Mouse (Mus musculus) megakaryocyte-erythroid progenitor cell, adult 5-6 weeks (primary cell): ENCODE results near the gene Itgb2. TPM values are rescaled to one million over a fixed set of nuclear protein-coding genes. Genes with fewer than 3 reads are reported as not detected.
A peak's percentile ranks its signal among the peaks of the same experiment; 100 is the strongest.

Experiments
- ATAC-seq: replicated peaks from 2 replicates; pipeline ENCODE4 v1.8.0; 2016; ENCODE audit warnings: mild to moderate bottlenecking, inconsistent platforms; ENCODE audit not compliant: severe bottlenecking, poor library complexity, low FRiP score, low TSS enrichment
- total RNA-seq, 2 experiments: library from RNA; stranded (forward) in 1 of 2; stranded (reverse) in 1 of 2; fragments of 200-1000, 215-1000 nt in 1 of 2; fragments of >200 nt in 1 of 2; fragmentation: Nextera tagmentation in 1 of 2; gene quantifications; 2 replicates each; pipeline ENCODE4 v1.2.3; 2014 to 2017

Gene Itgb2
- total RNA-seq, 2 experiments from 2014 or later, result 10.4 to 13.2 TPM

DNA sequence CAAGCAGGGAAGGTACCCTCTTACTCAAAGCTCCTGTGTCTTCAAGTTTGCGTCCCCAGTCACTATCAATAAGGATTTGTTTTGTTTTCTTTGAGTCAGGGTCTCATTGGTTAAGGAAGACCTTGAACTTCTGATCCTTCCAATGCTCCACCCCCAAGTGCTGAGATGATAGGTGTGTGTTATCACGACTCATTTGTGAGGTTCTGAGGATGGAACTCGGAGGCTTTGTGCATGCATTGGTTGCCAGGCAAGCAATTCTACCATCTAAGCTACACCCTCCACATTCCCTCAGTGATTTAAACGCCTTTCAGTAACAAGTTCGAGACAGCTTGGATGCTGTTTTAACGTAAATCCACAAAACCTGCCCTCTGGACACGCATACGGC is 51.0 kb downstream of the Itgb2 start:
- no peak for ATAC-seq

DNA sequence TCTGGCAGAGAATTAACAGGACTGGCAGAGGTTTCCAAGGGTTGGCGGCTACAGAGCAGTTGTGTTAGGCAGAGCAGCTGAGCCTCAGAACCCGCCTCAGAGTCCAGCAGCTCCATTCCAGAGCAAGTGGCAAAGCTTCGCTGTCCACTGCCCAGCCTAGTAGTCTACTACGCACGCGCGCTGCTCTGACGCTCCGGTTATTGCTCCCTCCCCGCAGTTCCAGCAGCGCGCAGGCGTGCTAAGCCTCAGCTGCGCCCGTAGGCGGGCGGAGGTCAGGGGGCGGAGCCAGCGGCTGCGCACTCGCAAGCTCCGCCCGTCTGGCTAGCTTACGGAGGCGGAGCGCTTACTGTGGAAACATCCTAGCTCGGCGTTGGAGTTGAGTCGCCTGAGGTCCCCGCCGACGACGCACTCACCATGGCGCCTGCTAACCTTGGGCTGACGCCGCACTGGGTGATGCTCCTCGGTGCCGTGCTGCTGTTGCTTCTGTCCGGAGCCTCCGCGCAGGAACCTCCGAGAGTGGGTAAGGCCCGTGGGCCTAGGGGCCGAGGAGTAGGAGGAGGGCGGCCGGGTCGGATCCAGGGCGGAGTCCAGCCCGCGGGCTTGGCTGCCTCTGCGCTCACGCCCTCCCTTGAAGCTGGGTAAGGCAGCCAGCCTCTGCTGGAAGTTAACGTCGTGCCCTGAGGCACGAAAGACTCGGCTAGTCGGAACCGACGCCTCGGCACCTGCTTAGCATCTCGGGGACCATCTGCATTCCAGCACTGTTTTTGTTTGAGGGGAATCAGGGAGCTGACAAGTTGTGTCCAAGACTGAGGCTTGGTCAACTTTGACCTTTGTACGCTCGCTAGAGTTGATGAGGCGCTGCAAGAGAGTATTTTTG is 51.6 kb downstream of the Itgb2 start, which contains the start of gene Pttg1ip:
Gene Pttg1ip (plus strand): TSS at position 313 of the 877 bp plus-strand sequence.
- peak; percentile 84 for ATAC-seq

DNA sequence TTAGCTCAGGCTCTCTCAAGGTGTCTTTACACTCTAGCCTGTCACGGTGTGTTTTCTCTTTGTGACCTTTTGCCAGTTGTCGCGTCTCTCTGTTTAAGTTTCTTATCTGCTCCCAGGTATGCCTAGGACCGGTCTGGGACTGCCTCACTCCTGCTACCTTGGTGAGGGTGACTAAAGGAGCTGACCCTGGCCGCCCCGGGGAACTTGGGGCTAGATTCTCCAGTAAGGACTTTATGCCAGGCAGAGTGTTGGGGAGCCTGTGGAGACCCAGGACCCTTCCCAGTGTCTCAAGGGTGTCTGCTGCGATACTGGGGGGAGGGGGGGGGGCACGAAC is 52.2 kb downstream of the Itgb2 start:
- 0 out of 2 replicates have a peak, but pooled peaks have one; percentile 0 for ATAC-seq

DNA sequence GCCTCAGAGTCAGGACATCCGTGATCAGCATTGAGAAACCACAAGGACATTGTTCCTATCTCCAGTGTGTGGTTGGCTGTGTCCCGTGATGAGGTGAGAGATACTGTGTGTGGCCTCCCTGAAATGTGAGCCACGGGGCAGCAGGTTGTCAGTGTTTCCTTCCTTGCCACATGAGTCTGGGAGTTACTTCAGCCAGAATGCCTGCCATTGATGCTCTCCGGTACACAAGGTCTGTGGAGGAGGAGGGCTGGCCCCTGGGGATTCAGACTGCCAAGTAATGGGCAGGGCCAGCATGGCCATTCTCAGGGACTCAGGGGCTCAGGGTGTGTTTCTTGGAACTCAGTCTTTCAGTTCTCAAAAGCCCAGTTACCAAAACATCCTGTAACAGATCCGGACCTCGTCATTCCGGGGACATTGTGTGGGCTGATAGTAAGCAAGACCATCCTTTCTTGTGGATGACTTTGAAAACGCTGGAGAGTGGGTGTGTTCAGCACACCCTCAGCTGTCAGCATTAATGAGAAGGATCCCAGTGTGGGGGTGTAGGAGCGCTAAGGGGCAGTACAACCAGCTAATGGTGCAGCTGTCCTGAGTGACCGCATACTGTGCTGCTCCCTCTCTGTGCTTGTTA is 53.9 kb downstream of the Itgb2 start:
- peak; percentile 65 for ATAC-seq

DNA sequence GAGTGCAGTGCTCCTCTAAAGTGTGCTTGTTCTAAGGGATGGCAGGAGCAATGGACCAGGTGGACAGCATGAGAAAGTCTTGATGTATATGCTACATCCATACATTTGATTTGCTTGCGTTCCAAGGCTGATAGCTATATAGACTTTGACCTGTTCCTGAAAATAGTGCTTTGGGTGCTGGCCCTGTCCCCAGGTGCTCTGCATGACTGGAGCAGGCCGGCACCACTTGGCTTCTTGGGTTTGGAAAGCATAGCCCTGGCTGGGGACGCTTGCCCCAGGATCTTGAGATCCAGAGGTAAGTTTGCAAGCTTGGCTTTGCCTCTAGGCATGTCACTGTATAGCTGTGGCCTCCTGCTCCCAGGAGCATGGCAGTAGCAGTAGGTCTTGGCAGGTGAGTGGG is 56.6 kb downstream of the Itgb2 start:
- no peak for ATAC-seq

DNA sequence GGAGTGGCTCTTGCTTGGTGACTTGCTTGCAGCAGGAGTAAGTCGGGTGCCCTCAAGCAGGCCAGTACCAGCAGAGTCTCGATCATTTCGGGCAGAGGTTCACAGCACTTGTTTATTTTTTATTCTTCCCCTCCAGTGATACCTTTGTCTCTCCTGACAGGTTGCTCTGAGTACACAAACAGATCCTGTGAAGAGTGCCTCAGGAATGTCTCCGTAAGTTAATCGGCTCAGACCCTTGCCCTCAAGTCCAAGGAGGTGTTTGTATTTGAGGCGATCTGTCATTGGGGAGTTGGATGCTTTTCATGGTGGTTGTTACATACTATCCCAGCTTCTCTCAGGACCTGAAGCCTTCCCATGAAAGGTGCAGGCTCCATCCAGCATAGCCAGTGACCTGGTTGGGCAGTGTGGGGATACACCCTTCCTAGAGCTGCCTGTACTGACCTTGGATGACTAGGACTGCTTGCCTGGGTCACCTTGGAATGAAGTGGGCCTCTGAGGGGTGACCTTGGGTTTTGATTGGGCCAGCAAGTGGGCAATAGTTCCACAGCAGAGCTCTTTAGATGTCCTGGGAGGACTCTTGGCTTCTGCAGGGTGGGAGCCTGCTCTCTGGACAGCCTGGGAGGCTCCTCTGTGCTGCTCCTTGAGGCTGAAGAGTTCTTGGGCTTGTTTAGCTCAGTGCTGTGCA is 57.2 kb downstream of the Itgb2 start:
- no peak for ATAC-seq

DNA sequence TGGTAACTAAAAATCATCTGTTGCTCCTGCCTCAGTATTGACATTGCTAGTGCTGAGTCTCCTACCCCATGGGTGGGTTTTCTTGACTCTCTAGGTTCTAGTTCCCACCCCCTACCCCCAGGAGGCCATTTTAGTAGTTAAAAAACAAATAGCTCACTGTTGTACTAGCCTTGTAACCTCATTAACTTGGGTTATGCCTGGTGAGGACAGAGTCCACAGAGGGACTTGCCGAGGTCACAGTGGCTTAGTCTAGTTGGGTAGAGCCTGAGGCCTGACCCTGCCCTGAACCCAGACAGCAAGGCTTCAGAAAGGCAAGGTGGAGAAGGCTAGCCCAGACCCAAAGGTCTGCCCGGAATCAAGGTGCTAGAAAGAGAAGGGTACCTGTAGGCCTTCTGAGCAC is 58.0 kb downstream of the Itgb2 start:
- ATAC-seq, result no peak

DNA sequence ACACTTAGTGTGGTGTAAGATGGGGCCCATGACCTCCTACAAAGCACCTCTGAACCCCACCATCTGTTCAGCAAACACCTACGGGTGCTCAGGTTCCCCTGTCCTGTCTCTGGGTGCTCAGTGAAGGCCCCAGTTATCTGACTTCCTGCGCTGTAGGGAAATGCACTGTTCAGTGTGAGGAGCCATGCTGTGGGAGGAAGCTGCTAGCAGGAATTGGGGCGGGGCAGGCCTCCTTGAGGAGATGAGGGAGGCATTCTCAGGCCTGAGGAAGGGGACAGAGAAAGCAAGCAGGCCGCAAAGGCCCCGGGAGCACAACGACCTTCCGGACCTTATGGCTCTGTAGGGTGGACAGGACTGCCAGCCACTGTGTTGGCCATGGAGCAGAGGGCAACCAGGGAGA is 59.1 kb downstream of the Itgb2 start:
- ATAC-seq, result no peak

DNA sequence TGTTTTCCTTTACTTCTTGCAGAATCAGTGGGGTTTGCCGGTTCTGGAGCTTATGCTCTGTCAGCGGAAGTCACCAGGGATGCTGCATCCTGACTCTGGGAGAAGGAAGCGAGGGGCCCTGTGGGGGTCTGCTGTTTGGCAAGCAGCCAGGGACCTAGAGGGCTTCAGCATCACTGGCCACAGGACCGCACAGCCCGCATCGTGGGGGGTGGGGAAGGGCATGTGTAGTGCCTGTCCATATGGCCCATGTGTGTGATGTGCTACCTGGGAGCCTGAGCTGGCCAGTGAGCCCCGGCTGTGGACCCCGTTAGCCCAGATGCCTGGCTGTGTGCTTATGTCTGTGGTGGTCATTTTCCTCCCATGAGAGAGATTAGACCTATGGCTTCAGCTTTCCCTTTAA is 59.7 kb downstream of the Itgb2 start:
- ATAC-seq, result no peak

DNA sequence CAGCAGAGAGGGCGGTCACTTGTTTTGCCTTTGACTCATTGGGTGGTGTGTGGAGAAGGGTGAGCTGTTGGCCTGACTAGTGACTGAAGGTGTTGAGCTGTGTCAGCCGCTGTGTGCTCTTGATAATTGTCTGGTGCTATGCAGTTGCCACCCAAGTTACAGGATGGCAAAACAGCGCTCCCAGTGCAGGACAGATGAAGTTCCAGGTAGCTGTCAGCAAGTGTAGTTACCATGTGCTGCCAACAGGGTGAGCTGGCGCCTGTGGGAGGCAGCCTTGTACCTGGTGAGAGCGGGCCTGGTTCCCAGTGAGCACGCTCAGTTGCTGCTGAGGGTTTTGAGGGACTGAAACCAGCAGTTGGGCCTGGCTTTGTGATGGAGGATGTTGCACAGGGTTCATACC is 60.8 kb downstream of the Itgb2 start:
- ATAC-seq, result peak; percentile 92

DNA sequence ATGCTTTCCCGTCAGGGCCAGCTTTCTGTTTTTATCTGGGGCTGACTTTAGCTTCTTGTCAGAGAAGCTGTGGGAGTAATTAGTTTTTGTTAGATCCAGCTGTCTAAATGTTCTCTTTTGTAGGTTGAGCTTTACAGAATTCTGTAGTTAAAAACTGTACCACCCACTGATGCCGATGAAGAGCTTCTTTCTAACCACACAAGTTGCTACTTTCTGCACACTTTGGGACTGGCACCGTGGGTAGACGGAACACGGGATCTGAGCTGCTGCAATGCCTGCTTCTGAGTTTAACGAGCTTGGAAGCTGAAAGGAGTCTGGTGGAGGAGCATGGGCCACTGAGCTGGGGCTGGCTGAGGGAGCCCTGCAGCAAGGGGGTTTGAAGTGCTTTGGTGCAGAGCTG is 61.5 kb downstream of the Itgb2 start:
- no peak for ATAC-seq

DNA sequence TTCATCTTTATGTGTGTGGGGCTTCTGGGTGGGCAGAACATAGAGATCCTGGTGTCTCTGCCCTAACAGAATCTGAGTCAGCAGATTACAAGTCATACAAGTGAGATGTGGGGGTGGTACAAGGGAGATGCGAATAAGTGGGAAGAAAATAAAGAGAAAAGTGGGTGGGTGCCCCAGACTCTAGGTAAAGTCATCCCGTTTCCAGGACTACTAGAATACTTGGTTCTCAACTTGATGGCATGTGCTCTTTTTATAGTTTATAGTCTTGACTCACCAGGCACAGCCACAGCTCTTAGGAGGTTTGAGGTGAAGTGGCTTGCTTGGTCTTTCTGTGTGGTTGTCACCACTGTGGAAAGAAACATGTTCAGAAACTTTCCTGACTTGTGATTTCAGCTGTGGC is 66.0 kb downstream of the Itgb2 start:
- ATAC-seq, result no peak

DNA sequence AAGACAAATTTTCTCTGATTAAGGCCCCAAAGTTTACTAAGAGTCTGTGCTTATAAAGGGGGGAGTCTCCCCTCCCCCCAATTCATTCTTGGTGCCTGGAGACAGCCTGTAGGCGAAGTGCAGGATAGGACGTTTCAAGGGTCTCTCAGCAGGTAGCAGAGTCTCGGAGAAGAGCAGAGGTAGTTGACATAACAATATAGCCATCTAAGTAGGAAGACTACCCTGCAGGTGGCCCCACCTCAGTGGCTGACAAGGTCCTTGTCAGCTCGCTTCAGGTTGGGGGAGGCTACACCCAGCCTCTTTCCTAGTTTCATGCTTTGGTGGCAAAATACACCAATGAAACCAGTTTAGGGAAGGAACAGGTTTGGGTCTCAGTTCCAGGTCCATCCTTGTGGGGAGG is 73.0 kb downstream of the Itgb2 start:
- no peak for ATAC-seq

DNA sequence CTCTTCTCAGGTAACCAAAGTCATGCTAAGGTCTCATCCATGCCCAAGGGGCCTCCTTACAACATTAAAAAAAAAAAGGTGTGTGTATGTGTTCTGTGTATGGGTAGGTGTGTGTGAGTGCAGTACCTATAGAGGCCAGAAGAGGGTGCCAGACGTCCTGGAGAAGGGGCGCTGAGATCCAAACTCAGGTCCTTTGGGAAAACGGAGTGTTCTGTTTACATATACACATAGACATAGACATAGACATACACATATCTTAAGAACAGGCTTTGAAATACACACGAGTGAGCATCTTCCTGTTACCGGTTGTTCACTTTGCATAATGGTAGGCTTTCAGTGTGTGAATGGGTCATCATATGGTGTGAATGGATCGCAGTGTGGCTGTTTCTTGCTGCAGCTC is 74.1 kb downstream of the Itgb2 start:
- ATAC-seq, result no peak

DNA sequence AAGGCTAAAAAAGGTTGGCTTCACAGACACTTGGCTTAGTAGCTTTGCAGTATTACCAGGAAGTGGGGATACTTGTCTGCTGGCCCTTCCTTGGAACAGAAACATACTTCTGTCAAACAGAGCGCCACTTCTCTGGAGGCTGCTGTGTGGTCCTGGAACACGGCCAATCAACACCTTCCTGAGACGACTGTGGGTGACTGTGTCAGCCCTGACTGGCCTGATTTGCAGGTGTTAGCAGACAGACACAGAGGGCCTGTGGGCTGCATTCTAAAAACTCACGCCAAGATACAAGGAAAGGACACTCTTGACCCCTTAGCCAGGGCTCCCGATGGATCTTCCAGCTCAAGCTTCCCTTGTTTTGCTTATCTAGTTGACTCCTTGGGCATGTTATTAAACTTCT is 74.9 kb downstream of the Itgb2 start:
- no peak for ATAC-seq

DNA sequence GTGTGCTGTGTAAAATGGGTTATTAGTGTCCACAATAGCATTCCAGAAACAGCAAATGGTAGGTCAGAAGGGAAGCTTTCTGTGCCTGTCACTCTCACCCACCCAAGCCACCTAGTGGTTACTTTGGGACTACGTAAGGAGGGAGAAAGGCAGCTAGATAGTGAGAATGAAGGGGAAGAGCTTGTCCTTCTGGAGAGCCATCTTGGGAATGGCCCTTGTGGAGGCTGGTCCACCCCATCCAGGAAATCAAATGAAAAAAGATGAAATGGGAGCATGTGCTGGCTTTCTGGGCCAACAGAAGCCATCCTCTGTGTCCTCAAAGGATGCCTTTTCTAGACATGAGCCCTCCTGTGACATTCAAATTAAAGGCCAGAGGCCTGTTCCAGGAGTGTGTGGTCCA is 75.3 kb downstream of the Itgb2 start:
- ATAC-seq, result peak; percentile 54

DNA sequence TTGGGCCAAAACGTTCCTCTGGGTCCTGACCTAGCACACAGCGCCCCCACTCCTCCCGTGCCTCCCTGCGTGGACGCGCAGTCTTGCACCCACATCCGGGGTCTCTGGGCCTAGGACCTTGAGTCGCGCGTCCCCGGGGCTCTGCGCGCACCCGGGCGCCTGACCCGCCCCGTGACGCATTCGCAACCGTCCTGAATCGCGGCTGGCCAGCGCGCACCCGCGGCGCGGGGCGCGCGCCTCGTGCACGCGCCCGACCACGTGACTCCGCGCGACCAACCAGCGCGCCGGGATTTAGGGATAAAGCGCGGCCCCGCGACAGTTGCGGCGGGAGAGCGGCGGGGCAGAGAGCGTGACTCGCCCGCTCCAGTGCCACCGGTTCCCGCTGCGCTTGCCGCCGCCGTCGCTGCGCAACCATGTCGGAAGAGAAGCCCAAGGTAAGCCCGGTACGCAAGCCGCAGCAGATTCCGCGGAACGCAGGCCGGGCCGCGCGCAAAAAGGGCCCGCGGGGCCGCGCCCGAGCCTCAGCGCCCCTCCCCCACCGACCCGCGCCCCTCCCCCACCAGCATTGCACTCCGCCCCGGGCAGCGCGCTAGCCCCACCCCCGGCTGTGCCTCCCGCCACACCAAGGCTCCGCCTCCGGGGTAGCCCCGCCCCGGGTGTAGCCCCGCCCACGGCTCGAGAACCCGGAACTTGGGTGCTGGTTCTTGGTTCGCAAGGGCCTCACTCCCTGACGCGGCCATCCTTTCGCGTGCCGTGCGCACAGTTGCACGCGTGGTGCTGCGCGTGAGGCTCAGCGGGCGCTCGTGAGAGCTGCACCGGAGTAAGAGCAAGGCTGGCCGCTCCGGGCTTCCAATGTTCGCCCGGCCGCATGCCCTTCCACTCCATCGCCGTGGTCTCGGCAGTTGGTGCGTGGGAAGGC is 76.1 kb downstream of the Itgb2 start, which contains the start of the genes Sumo3 and Gm49325:
Gene Sumo3 (plus strand): TSS at position 190 of the 919 bp plus-strand sequence.
Gene Gm49325 (plus strand): TSS at position 290 of the 919 bp plus-strand sequence.
- peak; percentile 88 for ATAC-seq

DNA sequence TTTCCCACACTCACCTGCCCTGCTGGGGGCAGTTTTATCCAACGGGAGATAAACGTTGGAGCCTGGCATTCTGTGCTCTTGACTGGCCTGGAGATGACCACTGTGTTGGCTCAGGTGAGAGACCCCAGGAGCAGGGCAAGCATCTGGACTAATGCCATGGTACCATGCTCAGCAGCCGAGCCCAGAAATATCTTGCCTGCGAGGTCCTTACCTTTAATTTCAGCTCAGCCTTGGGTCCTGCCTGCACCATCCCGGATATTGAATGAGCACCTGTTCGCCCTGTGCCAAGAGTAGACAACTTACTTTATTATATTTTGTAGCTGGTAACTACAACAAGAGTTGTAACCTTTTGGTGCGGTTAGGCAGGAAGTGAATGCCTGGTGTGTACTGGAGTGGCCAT is 76.8 kb downstream of the Itgb2 start:
- ATAC-seq, result no peak

DNA sequence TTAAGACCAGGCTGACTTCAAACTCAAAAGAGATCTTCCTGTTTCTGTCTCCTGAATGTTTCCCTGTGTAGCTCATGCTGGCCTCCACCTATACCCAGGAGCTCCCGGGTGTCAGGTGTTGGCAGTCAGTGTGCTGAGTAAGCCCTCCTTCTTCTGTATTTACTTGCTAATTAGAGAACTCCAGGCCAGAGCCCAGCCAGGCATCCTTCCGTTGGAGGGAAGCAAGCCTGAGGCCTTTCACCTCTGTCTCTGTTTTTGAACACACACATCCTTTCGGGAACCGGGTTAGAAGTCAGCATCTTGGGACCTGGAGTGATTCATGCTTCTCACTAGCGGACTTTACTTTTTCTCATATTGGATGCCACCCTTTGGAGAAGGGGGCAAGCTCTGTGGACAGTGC is 77.4 kb downstream of the Itgb2 start:
- no peak for ATAC-seq
